Mouse (Mus musculus) forelimb bud, embryonic 11.5 days (tissue): ENCODE data around the gene Clta.
"Not testable (repeated sequence)": the region's sequence is repeated elsewhere in the genome, so short reads cannot be mapped to it uniquely, and the experiment has no call there.

ENCODE experiments used
- DNase-seq: peaks from one replicate; pipeline ENCODE4 v3.0.0-alpha.2; 2012; ENCODE audit warnings: low read depth, low spot score

Clta gene

GRCm38 (mm10) chr4:44023681-44024080 lies 19.4 kb downstream of the Clta start:
- no peak for DNase-seq

- no peak for DNase-seq
These were observed 20.0 kb downstream of the Clta start for GRCm38 (mm10) chr4:44024241-44024640.

- no peak for DNase-seq
These were observed 21.3 kb downstream of the Clta start for GRCm38 (mm10) chr4:44025570-44025969.

GRCm38 (mm10) chr4:44028303-44029135 lies 24.3 kb downstream of the Clta start:
- no peak for DNase-seq

- DNase-seq, result no peak
These were observed 25.4 kb downstream of the Clta start for GRCm38 (mm10) chr4:44029661-44030066.

GRCm38 (mm10) chr4:44031521-44031920 lies 27.3 kb downstream of the Clta start:
- no peak for DNase-seq

- no peak for DNase-seq
These were observed 32.2 kb downstream of the Clta start for GRCm38 (mm10) chr4:44036455-44036854.

GRCm38 (mm10) chr4:44040802-44041201 lies 36.5 kb downstream of the Clta start:
- no peak for DNase-seq

GRCm38 (mm10) chr4:44042429-44042828 lies 38.2 kb downstream of the Clta start:
- DNase-seq, result no peak

GRCm38 (mm10) chr4:44043182-44043581 lies 38.9 kb downstream of the Clta start:
- not testable (repeated sequence) for DNase-seq

- no peak for DNase-seq
These were observed 40.6 kb downstream of the Clta start for GRCm38 (mm10) chr4:44044685-44045356.

GRCm38 (mm10) chr4:44046066-44046465 lies 41.8 kb downstream of the Clta start:
- DNase-seq, result no peak

- DNase-seq, result no peak
These were observed 45.6 kb downstream of the Clta start for GRCm38 (mm10) chr4:44049812-44050211.

GRCm38 (mm10) chr4:44059674-44060073 lies 55.4 kb downstream of the Clta start:
- DNase-seq, result no peak

- DNase-seq, result no peak
These were observed 57.8 kb downstream of the Clta start for GRCm38 (mm10) chr4:44062062-44062461.

GRCm38 (mm10) chr4:44062816-44063215 lies 58.6 kb downstream of the Clta start:
- no peak for DNase-seq

- peak; percentile 89 for DNase-seq
These were observed 61.2 kb downstream of the Clta start for GRCm38 (mm10) chr4:44065355-44066025.

GRCm38 (mm10) chr4:44066891-44067290 lies 62.6 kb downstream of the Clta start:
- DNase-seq, result no peak

- no peak for DNase-seq
These were observed 64.5 kb downstream of the Clta start for GRCm38 (mm10) chr4:44068736-44069135.

GRCm38 (mm10) chr4:44069411-44069810 lies 65.2 kb downstream of the Clta start:
- no peak for DNase-seq

- no peak for DNase-seq
These were observed 66.4 kb downstream of the Clta start for GRCm38 (mm10) chr4:44070641-44071040.

GRCm38 (mm10) chr4:44071741-44072145 lies 67.5 kb downstream of the Clta start:
- peak; percentile 10 for DNase-seq
